Mouse (Mus musculus) liver, postnatal 0 days (tissue): ENCODE results near the gene Mlxipl. TPM values are rescaled to one million over a fixed set of nuclear protein-coding genes. Genes with fewer than 3 reads are reported as not detected.
A peak's percentile ranks its signal among the peaks of the same experiment; 100 is the strongest.

Experiments
- ATAC-seq: fragments of 200-750 bp; cut with Nextera tagmentation; 2 replicates; pipeline ENCODE4 v1.8.0; 2017; ENCODE audit warnings: mild to moderate bottlenecking, moderate library complexity
- DNase-seq: peaks from one replicate; pipeline ENCODE4 v3.0.0-alpha.2; 2016
- H3K27ac ChIP-seq: fragments of 300-500 bp; sonication (generic); 2 replicates; pipeline ENCODE4 v1.5.1; 2014; ENCODE audit warnings: antibody characterized with exemption, moderate library complexity, mild to moderate bottlenecking, low read depth
- H3K27me3 ChIP-seq: fragments of 300-500 bp; sonication (generic); 2 replicates; pipeline ENCODE4 v1.6.1; 2014; ENCODE audit warnings: low read length, control low read depth, mixed read lengths; ENCODE audit not compliant: insufficient read depth
- H3K36me3 ChIP-seq: fragments of 300-500 bp; sonication (generic); replicated peaks from 2 replicates; pipeline ENCODE4 v1.6.1; 2014; ENCODE audit warnings: mild to moderate bottlenecking, control low read depth, low read length, moderate library complexity, mixed read lengths; ENCODE audit not compliant: insufficient read depth
- H3K4me1 ChIP-seq: fragments of 300-500 bp; sonication (generic); 2 replicates; pipeline ENCODE4 v1.6.1; 2014; ENCODE audit warnings: antibody characterized with exemption, mild to moderate bottlenecking, control low read depth; ENCODE audit not compliant: insufficient read depth
- H3K4me2 ChIP-seq: fragments of 300-500 bp; sonication (generic); 2 replicates; pipeline ENCODE4 v1.6.1; 2014; ENCODE audit warnings: low read depth, mild to moderate bottlenecking, low read length, moderate library complexity, mixed read lengths
- H3K4me3 ChIP-seq: fragments of 300-500 bp; sonication (generic); 2 replicates; pipeline ENCODE4 v1.5.1; 2014; ENCODE audit warnings: low read depth, low read length
- H3K9ac ChIP-seq: fragments of 300-500 bp; sonication (generic); replicated peaks from 2 replicates; pipeline ENCODE4 v1.6.1; 2014; ENCODE audit warnings: mild to moderate bottlenecking, moderate library complexity
- H3K9me3 ChIP-seq: fragments of 300-500 bp; sonication (generic); 2 replicates; pipeline ENCODE4 v1.6.1; 2016; ENCODE audit warnings: mild to moderate bottlenecking, control low read depth, low read length, mixed read lengths
- CTCF ChIP-seq: sonication (generic); IDR thresholded peaks from 2 replicates; pipeline ENCODE4 v1.5.1; 2016; ENCODE audit warnings: antibody characterized with exemption, low read depth
- EP300 ChIP-seq: IDR thresholded peaks from 2 replicates; pipeline ENCODE4 v1.6.1; 2016; ENCODE audit warnings: antibody characterized with exemption, low read depth, mild to moderate bottlenecking
- WGBS: fragments of 180-500 bp; shearing (Covaris S2); extraction: QIAGEN DNeasy Blood & Tissue Kit; methylation state at CpG from one replicate; pipeline ENCODE4 v1.1.7; 2014; ENCODE audit not compliant: insufficient replicate concordance; 5-methylcytosine and 5-hydroxymethylcytosine counted together
- polyA plus RNA-seq: library from polyadenylated mRNA; unstranded; fragments of >200 nt; fragmentation: Nextera tagmentation; extraction: Ambion mirVana; gene quantifications from 2 replicates; pipeline ENCODE4 v1.2.1, GENCODE M21; 2015

Mlxipl gene
- polyA plus RNA-seq, 1 experiment from 2014 or later, result 18.2 TPM

DNA sequence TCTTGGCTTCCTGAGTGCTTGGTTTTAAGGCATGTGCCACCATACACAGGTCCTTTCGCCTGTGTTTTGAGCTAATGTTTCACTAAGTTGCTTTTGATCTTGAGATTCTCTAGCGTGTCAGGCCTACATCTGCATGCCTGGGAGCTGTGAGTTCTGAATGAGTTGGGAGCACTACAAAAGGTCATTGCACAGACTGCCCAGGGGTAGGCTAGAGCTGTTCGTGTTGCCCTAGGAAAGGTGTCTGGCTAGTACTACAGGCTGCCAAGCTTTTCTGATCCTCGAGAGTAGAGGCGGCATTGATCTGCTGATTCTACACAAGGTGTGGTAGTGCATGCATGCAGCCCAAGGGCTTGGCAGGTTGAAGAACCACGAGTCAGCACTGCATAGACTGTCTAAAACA, 73.1 kb downstream of the Mlxipl start:
- TF ChIP-seq CTCF (no peak), EP300 (no peak)

DNA sequence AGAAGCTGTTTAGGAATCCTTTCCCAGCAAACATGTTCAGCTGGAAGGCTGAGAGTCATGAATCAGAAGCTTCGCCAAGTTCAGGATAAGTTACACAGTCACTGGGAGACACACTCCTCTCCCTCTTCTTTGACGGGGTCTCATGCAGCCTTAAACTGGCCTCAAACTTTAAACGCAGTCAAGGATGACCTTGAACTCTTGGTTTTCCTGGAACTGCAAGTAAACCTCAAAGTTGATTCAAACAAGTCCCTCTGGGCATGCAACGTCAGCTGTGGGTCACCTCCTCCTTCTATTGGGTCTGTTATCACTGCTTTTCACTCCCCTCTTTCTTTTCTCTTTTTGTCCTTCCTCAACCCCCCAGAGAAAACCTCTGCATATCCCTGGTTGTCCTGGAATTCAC, 77.2 kb downstream of the Mlxipl start:
- no peak for TF ChIP-seq EP300
- no peak for TF ChIP-seq CTCF
- H3K4me1 ChIP-seq, result peaks cover 19% of the 10 kb centered on the region
- no peak overlapping the region for H3K4me3 ChIP-seq
- no peak overlapping the region for H3K27ac ChIP-seq
- H3K27me3 ChIP-seq, result no peaks in the 10 kb centered on the region
- ATAC-seq, result no peak
- no peaks in the 10 kb centered on the region for H3K9me3 ChIP-seq
- no peak overlapping the region for H3K9ac ChIP-seq
- WGBS, result 55% methylated on average over 4 of the region's 4 CpGs
- no peak overlapping the region for H3K4me2 ChIP-seq
- peaks cover 8% of the 10 kb centered on the region for H3K36me3 ChIP-seq
- no peak for DNase-seq

More for the DNA sequence above, 73.1 kb downstream of the Mlxipl start:
- Histone ChIP-seq H3K9me3 (no peaks in the 10 kb centered on the region), H3K4me3 (no peak overlapping the region), H3K27me3 (no peaks in the 10 kb centered on the region), H3K4me2 (no peak overlapping the region), H3K4me1 (peaks cover under 1% of the 10 kb centered on the region; the same call in 1 of the 2 replicates), H3K27ac (no peak overlapping the region), H3K9ac (no peak overlapping the region), H3K36me3 (peaks cover 33% of the 10 kb centered on the region)
- ATAC-seq, result no peak
- 64% methylated on average over 6 of the region's 6 CpGs for WGBS
- DNase-seq, result no peak

DNA sequence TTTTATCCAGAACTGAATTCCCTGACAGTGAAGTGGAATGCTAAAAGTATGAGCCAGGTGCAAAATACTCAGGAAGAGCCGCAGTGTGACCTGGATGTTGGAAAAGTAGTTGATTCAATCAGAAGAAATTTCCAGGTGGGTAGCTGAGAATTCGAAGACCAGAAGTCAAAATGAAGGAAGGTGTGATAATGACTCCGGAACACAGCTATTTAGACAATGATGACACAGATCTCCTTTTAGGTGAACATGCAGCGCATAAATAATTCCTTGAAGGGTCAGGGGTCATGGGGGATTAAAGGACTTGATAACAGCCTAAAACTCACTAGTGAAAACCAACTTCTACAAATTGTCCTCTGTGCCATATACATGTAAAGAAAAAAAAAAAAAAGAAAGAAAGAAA, 77.8 kb downstream of the Mlxipl start:
- Histone ChIP-seq H3K9me3 (no peaks in the 10 kb centered on the region), H3K27me3 (no peaks in the 10 kb centered on the region), H3K4me2 (peak overlapping the region; percentile 85; the same call in 1 of the 2 replicates), H3K4me3 (no peak overlapping the region), H3K36me3 (peaks cover 14% of the 10 kb centered on the region), H3K27ac (peak overlapping the region; percentile 97; the same call in 1 of the 2 replicates), H3K4me1 (peaks cover 19% of the 10 kb centered on the region), H3K9ac (no peak overlapping the region)
- TF ChIP-seq CTCF, result no peak
- no peak for TF ChIP-seq EP300
- ATAC-seq (no peak), DNase-seq (no peak)
- 97% methylated on average over 4 of the region's 4 CpGs for WGBS

DNA sequence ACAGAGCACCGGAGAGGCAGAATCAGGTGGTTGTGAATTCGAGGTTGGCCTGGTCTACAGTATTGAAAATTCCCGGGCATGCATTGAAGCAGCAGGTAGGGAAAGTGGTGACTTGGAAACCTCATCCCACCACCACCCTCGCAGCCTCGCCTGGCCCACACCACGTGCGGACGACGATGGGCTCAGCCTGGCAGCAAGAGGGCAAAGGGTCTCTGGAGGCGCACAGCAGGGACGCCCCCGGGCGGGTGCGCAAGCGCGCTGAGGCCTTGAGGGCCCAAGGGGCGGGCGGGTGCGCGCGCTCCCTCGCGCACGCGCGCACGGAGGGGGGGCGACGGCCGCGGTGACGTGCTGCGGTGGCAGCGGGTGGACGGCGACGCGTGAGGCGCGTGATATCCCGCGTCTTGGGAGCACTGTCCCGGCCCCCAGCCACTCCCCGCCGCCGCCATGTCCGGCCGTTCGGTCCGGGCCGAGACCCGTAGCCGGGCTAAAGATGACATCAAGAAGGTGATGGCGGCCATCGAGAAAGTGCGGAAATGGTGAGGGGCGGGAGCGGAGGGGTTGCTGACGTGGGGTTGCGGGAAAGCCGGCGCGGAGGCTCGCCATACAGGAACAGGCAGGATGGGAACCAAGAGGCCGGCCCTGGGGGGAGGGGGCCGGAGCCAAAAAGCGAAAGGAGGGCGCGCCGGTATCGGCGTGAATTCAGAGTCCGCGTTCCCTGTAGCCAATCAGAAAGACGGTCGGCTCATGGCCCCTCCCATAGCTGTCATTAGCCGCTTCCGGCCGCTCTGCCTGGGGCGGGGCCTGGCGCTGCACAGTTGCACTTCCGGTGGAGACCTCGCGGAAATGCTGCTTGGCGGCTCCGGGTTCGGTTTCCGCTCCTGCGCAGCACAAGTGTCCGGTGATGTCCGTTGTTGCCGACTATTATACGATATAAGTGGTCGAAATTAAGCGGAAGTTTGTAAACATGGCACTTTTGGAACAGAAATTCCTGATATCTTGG, 78.7 kb downstream of the Mlxipl start, which contains the start of gene Bcl7b:
Gene Bcl7b (plus strand): TSS at position 221 of the 1,000 bp plus-strand sequence.
- ATAC-seq (peak; percentile 97), DNase-seq (peak; percentile 97)
- peaks cover 22% of the 10 kb centered on the region for H3K36me3 ChIP-seq
- H3K4me3 ChIP-seq, result peak within 1 kb of the TSS; percentile 83
- H3K4me2 ChIP-seq, result peak within 1 kb of the TSS; percentile 92
- H3K9ac ChIP-seq, result peak within 1 kb of the TSS; percentile 86
- H3K27me3 ChIP-seq, result no peaks in the 10 kb centered on the region
- H3K4me1 ChIP-seq, result peaks cover 19% of the 10 kb centered on the region
- 0 out of 2 replicates have a peak, but pooled peaks have one; percentile 2 for TF ChIP-seq CTCF
- peak; percentile 20; the same call in 1 of the 2 replicates for TF ChIP-seq EP300
- peak within 1 kb of the TSS; percentile 97 for H3K27ac ChIP-seq
- 3% methylated on average over 93 of the region's 95 CpGs for WGBS
- H3K9me3 ChIP-seq, result no peaks in the 10 kb centered on the region

DNA sequence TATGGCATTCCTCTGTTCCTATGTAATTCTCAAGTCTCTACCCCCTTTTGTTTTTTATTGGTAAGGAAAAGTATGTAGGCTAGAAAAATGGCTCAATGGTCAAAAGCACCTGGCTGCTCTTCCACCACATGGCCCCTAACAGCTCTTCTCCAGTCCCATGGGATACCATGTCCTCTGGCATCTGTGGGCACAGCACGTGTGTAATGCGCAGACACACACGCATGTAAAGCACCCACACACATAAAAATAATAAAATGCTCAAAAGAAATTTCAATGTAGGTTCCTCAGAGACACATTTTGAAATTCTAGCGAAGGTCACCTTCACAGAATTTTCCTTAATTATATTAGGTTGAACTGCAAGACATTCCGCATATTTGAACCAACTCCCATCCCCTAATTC, 79.8 kb downstream of the Mlxipl start:
- Histone ChIP-seq H3K9ac (peak overlapping the region; percentile 86), H3K9me3 (no peaks in the 10 kb centered on the region), H3K27ac (peak overlapping the region; percentile 97), H3K36me3 (peaks cover 29% of the 10 kb centered on the region), H3K27me3 (no peaks in the 10 kb centered on the region), H3K4me2 (peak overlapping the region; percentile 92), H3K4me3 (peak overlapping the region; percentile 83), H3K4me1 (peaks cover 19% of the 10 kb centered on the region)
- DNase-seq, result no peak
- TF ChIP-seq CTCF (no peak), EP300 (no peak)
- no peak for ATAC-seq
- 83% methylated on average over 5 of the region's 5 CpGs for WGBS

DNA sequence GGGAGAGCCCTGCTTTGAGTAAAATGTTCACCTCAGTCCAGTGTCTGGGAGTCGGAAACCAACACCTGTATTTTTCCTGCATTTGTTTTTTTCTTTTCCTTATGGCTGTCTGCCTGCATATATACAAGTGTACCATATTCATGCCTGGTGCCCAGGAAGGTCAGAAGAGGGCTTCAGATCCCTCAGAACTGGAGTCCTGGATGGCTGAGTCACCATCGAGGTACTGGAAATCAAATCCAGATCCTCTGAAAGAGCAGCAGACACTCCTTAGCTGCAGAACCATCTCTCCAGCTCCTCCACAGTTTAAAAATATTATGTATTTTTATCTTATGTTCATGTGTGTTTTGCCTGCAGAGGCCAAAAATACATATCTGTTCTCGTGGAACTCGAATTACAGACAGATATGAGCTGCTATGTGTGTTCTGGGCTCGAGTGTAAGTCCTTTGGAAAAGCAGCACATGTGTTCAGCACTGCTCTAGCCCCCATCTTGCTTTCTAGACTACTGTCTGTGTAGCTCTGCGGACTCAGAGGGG, 82.1 kb downstream of the Mlxipl start:
- H3K4me3 ChIP-seq, result no peak overlapping the region
- 84% methylated on average over 6 of the region's 6 CpGs for WGBS
- H3K36me3 ChIP-seq, result peaks cover 48% of the 10 kb centered on the region
- TF ChIP-seq CTCF (no peak), EP300 (no peak)
- no peak overlapping the region for H3K27ac ChIP-seq
- no peak for ATAC-seq
- H3K9ac ChIP-seq, result no peak overlapping the region
- H3K4me2 ChIP-seq, result no peak overlapping the region
- no peaks in the 10 kb centered on the region for H3K9me3 ChIP-seq
- peaks cover 19% of the 10 kb centered on the region for H3K4me1 ChIP-seq
- no peaks in the 10 kb centered on the region for H3K27me3 ChIP-seq
- DNase-seq, result no peak
